Mouse (Mus musculus): ENCODE results near the gene Gpha2.

Gene Gpha2

GRCm38 (mm10) chr19:6272738-6273137 is 46.6 kb downstream of the Gpha2 start:
- DNase-seq (ENCODE audit: low spot score) = no peak

DNA sequence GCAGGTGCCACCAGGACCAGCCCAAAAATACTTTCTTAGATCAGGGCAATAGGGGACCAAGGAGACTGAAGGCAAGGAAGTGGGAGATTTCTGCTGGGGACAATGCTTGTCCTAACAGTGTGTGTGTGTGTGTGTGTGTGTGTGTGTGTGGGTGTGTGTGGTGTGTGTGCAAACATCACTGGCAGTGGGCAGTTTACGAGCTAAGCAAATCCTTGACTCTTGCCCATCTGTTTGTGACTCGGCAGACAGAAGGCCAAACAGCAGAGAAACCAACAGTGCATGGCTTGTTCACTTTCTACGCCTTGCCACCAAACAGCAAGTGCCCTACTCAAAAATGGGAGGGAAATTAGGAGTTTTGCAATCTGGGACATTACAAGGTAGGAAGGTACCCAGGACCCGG is 47.4 kb downstream of the Gpha2 start:
- DNase-seq (ENCODE audit: low spot score) = no peak

DNA sequence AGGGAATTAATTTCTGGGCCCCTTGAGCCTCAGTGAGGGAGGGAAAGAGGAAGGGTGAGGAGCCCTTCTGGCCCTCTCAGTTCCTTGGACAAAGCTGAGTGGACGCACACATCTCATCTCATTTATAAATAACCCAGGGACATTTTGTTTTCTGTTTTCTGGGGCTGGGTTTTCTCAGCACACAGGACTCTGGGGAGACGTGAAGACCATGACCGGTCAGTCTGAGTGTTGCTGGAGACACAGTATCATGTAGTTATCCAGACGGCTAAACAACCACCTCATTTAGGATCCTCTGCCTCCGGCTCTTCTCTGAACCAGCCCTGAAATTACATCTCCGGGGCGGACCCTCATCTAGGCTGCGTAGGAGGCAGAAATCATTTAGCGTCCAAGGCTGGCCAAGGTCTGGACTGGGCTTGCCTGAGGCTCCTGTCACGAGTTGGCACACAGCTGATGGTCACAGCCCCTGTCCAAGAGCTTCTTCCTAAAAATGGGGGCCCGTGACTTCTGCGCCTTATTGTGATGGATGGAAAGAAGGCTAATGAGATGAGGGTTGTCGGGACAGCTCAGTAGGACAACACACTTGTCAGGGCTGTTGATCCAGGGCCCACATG is 47.9 kb downstream of the Gpha2 start:
- DNase-seq (ENCODE audit: low spot score) = no peak

GRCm38 (mm10) chr19:6275740-6276389 is 49.7 kb downstream of the Gpha2 start:
- no peak for DNase-seq (ENCODE audit: low spot score)

- peak; percentile 98 for DNase-seq (ENCODE audit: low spot score)
These were observed 50.5 kb downstream of the Gpha2 start, which contains the start of gene Ehd1 for GRCm38 (mm10) chr19:6276426-6277421. Gene Ehd1, plus strand, starts transcription at chr19:6276725.
